Mouse (Mus musculus): ENCODE results near the gene Fam117b. TPM values are rescaled to one million over a fixed set of nuclear protein-coding genes. Genes with fewer than 3 reads are reported as not detected.

Fam117b gene
- total RNA-seq, 2 experiments from 2014 or later = 9.8 to 10.6 TPM

GRCm38 (mm10) chr1:59910941-59911340, 1.9 kb upstream of the Fam117b start:
- no peak for DNase-seq (ENCODE audit: low spot score in 2 of 2)

GRCm38 (mm10) chr1:59913195-59913868, 526 bp downstream of the Fam117b start:
- peak; percentile 33 to 41 for DNase-seq (ENCODE audit: low spot score in 2 of 2)

DNA sequence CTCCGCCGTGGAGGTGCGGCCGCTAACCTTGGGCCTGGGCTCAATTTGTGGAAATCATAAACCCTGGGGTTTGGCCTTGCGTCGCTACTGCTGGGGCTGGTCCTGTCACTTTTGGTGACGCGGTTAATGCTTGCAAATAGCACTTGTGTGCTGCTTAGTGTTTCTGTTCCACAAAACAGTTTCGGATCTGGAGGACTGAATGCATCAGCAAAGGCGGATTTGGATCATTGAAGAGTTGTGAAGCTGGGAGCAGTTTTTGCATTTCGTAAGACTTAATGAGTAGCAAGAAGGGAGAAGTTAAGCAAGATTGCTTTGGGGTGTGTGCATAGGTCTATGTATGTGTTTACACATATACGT, 1.0 kb downstream of the Fam117b start:
- DNase-seq (ENCODE audit: low spot score in 2 of 2) = no peak

- DNase-seq (ENCODE audit: low spot score in 2 of 2) = no peak
Measured at GRCm38 (mm10) chr1:59914799-59915198, 2.0 kb downstream of the Fam117b start.

- no peak for DNase-seq (ENCODE audit: low spot score in 2 of 2)
Measured at GRCm38 (mm10) chr1:59915843-59916610, 3.2 kb downstream of the Fam117b start.

DNA sequence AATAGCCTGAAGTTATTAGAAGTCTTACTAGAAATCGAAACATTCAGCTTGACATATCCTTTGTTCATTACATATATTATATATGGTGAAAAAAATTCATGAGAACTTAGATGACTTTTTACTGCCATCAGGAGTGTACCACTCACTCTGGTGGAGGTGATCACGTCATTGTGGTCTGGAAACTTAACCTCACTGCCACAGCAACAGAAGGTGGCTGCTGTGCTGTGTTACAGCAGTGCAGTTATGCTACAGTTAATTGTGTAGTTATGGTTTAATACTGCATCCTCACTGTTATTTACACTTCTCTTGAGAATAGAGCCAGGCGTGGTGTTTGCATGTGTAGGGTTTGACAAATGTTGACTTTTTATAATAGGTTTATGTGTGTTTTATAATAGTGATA, 4.6 kb downstream of the Fam117b start:
- DNase-seq (ENCODE audit: low spot score in 2 of 2) = no peak

DNA sequence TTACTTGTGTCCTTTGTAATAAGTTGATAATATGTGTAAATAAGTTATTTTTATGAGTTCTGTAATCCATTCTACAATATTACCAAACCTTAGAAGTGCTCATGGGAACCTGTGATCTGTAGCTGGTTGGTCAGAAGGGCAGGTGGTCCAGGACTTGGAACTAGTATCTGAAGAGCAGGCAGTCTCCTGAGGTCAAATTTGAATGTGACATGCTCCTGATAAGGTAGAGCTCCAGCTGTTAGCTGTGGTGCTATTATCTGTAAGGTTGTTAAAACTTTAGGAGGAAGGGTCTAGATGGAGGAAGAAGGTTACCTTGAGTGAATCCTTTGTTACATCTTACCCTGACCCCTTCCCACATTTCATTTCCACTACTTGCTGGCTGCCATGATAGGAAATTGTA, 5.3 kb downstream of the Fam117b start:
- DNase-seq (ENCODE audit: low spot score in 2 of 2) = no peak

DNA sequence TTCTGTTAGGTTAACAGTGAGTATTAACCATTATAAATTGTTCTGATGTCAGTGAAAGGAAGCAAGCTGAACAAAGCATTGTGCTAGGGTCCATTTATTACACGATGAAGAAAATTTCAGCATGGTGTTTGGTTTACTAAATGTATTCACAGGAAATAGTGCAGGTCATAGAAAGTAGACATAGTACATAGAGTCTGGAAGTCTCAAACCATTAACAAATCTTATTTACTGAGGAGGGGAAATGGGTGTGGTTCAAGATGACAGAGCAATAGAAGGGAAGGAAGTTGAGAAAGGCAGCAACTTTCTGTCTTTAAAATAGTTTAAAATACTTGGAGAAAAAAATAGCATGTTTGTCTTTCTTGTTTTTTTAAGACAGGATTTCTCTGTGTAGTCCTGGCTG, 10.4 kb downstream of the Fam117b start:
- DNase-seq (ENCODE audit: low spot score in 2 of 2) = no peak

GRCm38 (mm10) chr1:59923673-59924072, 10.9 kb downstream of the Fam117b start:
- DNase-seq (ENCODE audit: low spot score in 2 of 2) = no peak

DNA sequence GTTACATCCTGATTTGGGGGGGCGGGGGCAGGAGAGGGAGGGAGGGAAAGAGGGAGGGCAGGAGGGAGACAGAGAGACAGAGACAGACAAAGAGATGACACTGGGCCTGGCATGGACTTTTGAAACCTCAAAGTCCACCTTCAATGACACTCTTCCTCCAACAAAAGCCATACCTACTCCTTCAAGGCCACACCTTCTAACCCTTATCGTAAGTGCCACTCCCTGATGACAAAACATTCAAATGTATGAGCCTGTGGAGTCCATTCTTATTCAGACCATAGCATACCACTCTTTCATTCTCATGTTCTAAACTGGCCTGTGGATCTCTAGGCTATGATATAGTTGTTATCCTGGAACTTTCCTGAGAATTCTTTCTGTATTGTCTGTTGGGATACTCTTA, 11.6 kb downstream of the Fam117b start:
- no peak for DNase-seq (ENCODE audit: low spot score in 2 of 2)

DNA sequence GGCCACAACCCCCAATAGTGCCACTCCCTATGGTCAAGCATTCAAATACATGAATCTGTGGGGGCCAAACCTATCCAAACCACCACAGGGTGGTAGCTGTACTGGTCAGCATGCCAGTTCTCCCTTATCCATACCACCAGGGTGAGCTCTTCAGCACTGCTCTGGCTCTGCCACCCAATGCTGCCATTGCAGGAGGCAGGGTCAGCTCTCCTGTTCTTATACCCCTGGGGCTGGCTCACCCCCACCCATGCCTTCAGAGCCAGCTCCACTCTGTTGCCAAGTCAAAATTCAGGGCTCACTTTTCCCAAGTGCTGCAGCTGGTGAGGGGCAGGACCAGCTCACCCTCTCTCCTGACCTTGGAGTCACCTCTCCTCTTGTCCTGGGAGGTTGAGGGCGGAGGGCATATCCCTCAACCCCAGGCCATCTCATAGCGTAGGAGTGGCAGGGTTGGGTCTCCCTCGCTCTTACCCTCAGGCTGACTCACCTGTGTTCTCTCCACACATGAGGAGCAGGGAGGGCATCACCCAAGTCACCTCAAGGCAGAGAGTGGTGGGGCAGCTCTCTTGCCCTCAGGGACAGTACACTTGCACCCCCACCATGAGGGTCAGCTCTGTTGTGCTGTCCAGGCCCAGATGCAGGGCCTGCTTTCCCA, 13.3 kb downstream of the Fam117b start:
- DNase-seq (ENCODE audit: low spot score in 2 of 2) = no peak

- DNase-seq (ENCODE audit: low spot score in 2 of 2) = no peak
Measured at GRCm38 (mm10) chr1:59927131-59927680, 14.4 kb downstream of the Fam117b start.

DNA sequence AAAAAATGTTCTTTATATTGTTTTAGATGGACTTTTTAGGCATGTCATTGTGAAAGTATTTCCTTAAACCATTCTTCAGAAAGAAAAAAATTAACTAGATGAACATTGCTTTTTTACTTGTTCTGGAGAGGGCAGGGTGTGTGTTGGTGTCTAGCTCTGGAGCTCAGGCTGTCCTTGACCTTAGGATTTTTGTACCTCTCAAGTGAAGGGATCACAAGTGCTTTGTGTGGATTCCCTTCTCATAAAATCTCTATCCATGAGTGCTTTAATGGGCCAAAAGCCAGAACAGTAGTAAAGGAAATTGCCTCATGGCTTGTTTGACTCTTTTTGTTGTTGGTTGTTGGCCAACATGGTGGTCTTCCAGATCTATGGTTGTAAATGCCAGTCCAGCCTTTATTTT, 18.1 kb downstream of the Fam117b start:
- DNase-seq (ENCODE audit: low spot score in 2 of 2) = no peak

DNA sequence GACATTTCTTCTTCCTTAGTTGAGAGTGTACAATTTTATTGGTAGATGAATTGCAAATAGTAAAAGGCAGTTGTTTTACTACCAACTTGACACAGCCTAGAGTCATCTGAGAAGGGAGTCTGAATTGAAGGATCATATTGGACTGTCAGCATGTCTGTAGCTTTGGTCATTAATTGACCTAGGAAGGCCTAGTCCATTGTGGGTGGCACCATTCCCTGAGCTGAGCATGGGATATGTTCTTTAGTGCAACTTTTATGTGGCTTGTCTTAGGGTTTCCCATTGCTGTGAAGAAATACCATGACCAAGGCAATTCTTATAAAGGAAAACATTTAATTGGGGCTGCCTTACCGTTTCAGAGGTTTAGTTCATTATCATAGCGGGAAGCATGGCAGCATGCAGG, 20.2 kb downstream of the Fam117b start:
- no peak for DNase-seq (ENCODE audit: low spot score in 2 of 2)

GRCm38 (mm10) chr1:59941063-59941462, 28.3 kb downstream of the Fam117b start:
- no peak for DNase-seq (ENCODE audit: low spot score in 2 of 2)

GRCm38 (mm10) chr1:59942057-59942790, 29.4 kb downstream of the Fam117b start:
- no peak for DNase-seq (ENCODE audit: low spot score in 2 of 2)

- DNase-seq (ENCODE audit: low spot score in 2 of 2) = no peak
Measured at GRCm38 (mm10) chr1:59943825-59944224, 31.0 kb downstream of the Fam117b start.

- DNase-seq (ENCODE audit: low spot score in 2 of 2) = no peak
Measured at GRCm38 (mm10) chr1:59945969-59946368, 33.2 kb downstream of the Fam117b start.

- DNase-seq (ENCODE audit: low spot score in 2 of 2) = no peak
Measured at GRCm38 (mm10) chr1:59947509-59947908, 34.7 kb downstream of the Fam117b start.

DNA sequence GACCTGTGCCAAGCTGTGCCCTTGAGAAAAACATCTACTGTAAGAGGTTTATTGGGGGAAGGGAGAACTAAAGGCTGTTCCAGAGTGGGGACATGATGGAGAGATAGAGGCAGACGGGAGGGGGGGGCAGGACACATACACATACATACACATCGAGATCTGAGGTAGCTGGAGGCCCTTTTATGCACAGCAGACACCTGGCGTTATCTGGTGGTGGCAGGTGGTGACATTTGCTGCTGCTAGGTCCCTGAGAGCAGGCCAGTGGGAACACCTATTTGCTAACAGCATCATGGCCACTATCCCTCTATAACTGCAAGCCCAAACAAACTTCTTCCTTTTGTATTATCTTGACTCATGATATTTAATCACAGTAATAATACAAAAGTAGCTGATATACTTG, 44.4 kb downstream of the Fam117b start:
- DNase-seq (ENCODE audit: low spot score in 2 of 2) = no peak

DNA sequence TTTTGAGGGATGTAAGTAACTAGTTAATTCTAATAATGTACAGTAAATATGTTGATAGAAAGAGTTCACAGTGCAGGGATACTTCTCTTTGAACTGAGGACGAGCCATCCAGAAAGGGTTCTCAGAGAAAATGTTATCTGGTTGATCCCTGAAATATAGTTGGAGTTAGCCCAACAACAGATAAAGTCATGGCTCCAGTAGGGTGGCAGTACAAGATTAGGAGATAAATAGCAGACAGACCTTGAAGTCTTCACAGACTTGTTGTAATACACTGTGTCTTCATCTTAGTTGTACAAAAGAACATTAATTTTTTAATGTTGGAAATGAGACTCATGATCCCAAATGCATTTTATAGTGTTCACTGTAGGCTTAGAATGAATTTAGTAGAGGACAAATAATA, 47.1 kb downstream of the Fam117b start:
- DNase-seq (ENCODE audit: low spot score in 2 of 2) = no peak

Data from gastrocnemius, postnatal 4 days (tissue).